Mouse (Mus musculus) brain, embryonic 14.5 days (tissue): ENCODE data around the gene Plcg2.

ENCODE experiments used
- CTCF ChIP-seq: fragments of 200-500 bp; IDR thresholded peaks from 2 replicates; pipeline ENCODE4 v1.5.1; 2012; ENCODE audit warnings: inconsistent platforms, mild to moderate bottlenecking, moderate library complexity, borderline replicate concordance; ENCODE audit not compliant: insufficient read depth, insufficient read length; ENCODE audit errors: extremely low read depth
- POLR2A ChIP-seq: fragments of 200-500 bp; IDR thresholded peaks from 2 replicates; pipeline ENCODE4 v1.6.1; 2012; ENCODE audit warnings: mild to moderate bottlenecking, inconsistent platforms, borderline replicate concordance; ENCODE audit not compliant: poor library complexity, insufficient read depth, insufficient read length, severe bottlenecking; ENCODE audit errors: extremely low read depth

DNA sequence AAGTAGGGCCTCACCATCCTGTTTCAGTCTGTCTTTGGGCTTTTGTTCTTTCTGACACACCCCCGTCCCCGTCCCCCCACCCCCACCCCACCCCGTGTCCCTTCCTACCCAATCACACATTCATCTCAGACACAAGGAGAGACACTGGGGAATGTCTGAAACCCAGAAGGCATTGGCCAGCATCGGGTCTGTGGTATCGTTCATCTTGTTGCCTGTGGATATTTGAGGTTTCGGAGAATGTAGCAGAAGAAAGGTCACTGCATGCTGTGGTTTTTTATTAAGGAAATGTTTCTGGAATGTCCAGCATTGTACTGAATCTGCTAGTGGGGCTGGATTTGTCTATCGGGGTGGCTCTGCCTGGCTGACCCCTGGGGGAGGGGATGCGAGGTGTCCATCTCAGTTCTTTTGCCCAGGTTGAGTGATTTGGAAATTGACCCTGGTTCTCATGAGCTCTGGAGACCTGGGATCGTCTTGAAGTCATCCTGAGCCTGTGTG lies 78.2 kb downstream of the Plcg2 start:
- TF ChIP-seq CTCF (no peak), POLR2A (no peak)
